In genomic region chr4:126303877-126304276, GRCm38 (mm10) we compare ENCODE assay signal across 20 mouse cellular contexts. TPM values are rescaled to one million over a fixed set of nuclear protein-coding genes. Genes with fewer than 3 reads are reported as not detected.
A peak's percentile ranks its signal among the peaks of the same experiment; 100 is the strongest.
DNase-seq lines count a peak whose midpoint lies in the region; ATAC-seq and TF ChIP-seq lines count a peak whose summit lies in the region.
"Had no signal": no experiment of that assay in that cellular context is flagged by ENCODE, and none has a peak within 500 bp of the region (broad histone marks: within the 10 kb centered on the region; RNA-seq: fewer than 3 reads in every experiment).

No protein-coding gene starts in this region.

- dilution Hi-C loops in CH12.LX (cut with MboI; ENCODE audit: extremely low pct_ligation_motif_present, extremely low pct_unique_long_range_greater_than_20kb, low sequenced_read_pairs) = no loop called here

- no peak for ATAC-seq in cerebellum, adult (ENCODE audit: insufficient number of reproducible peaks, low FRiP score, low TSS enrichment)
- 0 out of 2 replicates have a peak, but pooled peaks have one; percentile 42 for ATAC-seq in megakaryocyte progenitor cell, adult 5-6 weeks (replicated peaks; ENCODE audit: poor library complexity)
- ATAC-seq: forebrain, embryonic 13.5 days had no signal

- H3K36me3 ChIP-seq in CH12.LX (replicated peaks in 1 of 2; ENCODE audit: control insufficient read depth in 1 of 2, insufficient read depth in 1 of 2, low read length in 1 of 2) = no peaks in the 10 kb centered on the region
- H3K36me3 ChIP-seq: embryonic facial prominence, embryonic 15.5 days; hindbrain, embryonic 13.5 days; limb, embryonic 13.5 days; midbrain, embryonic 12.5 days had no signal

- peak; percentile 18; the same call in 1 of the 2 replicates for TF ChIP-seq CTCF in cerebellum, adult 2 months (IDR thresholded peaks at IDR 0.05; ENCODE audit: borderline replicate concordance, insufficient read depth, low read depth, low read length)
- TF ChIP-seq CTCF in left cerebral cortex, adult 2 months (IDR thresholded peaks at IDR 0.05) = peak; percentile 44
- peak in 1 of 2 experiments; percentile 50; a peak in 2 of 4 replicates for TF ChIP-seq CTCF in CH12.LX (conservative IDR thresholded peaks at IDR 0.05 in 1 of 2, IDR thresholded peaks at IDR 0.05 in 1 of 2; ENCODE audit: low read depth in 2 of 2, low read length in 2 of 2)

- H3K9me3 ChIP-seq in CH12.LX (replicated peaks; ENCODE audit: low read length) = peaks cover 10% of the 10 kb centered on the region
- H3K9me3 ChIP-seq: embryonic facial prominence, embryonic 15.5 days; hindbrain, embryonic 13.5 days had no signal

- no peaks in the 10 kb centered on the region for H3K27me3 ChIP-seq in cerebellum, adult 2 months (ENCODE audit: control insufficient read depth, insufficient read depth, low read length)
- peaks cover 36% of the 10 kb centered on the region for H3K27me3 ChIP-seq in CH12.LX (replicated peaks)

- no peak overlapping the region for H3K4me3 ChIP-seq in cerebellum, adult 2 months (replicated peaks; ENCODE audit: insufficient read depth, low read depth, low read length)
- H3K4me3 ChIP-seq in left cerebral cortex, adult 2 months = no peak overlapping the region
- no peak overlapping the region for H3K4me3 ChIP-seq in CH12.LX (replicated peaks in 1 of 3; ENCODE audit: low read depth in 2 of 3, low read length in 2 of 3, poor library complexity in 1 of 3)
- H3K4me3 ChIP-seq: embryonic facial prominence, embryonic 15.5 days; forebrain, embryonic 13.5 days; hindbrain, embryonic 13.5 days; limb, embryonic 13.5 days; midbrain, embryonic 12.5 days; myocyte had no signal

- H3K9ac ChIP-seq in CH12.LX (ENCODE audit: insufficient read depth, low read depth) = no peak overlapping the region
- H3K9ac ChIP-seq: embryonic facial prominence, embryonic 15.5 days; forebrain, embryonic 13.5 days; hindbrain, embryonic 13.5 days; limb, embryonic 13.5 days; midbrain, embryonic 12.5 days had no signal

- TF ChIP-seq POLR2A in cerebellum, adult 2 months (IDR thresholded peaks at IDR 0.05; ENCODE audit: borderline replicate concordance, insufficient read depth, low read length) = no peak
- TF ChIP-seq POLR2A in CH12.LX (IDR thresholded peaks at IDR 0.05; ENCODE audit: low read depth, low read length) = no peak

- TF ChIP-seq RAD21 in CH12.LX (IDR thresholded peaks at IDR 0.05; ENCODE audit: low read depth, low read length) = peak; percentile 5

- no peak overlapping the region for H3K4me2 ChIP-seq in CH12.LX (ENCODE audit: insufficient read depth, low read depth, poor library complexity, severe bottlenecking)
- H3K4me2 ChIP-seq: embryonic facial prominence, embryonic 15.5 days; forebrain, embryonic 13.5 days; hindbrain, embryonic 13.5 days; limb, embryonic 13.5 days; midbrain, embryonic 12.5 days had no signal

- no peaks in the 10 kb centered on the region for H3K79me2 ChIP-seq in CH12.LX (replicated peaks; ENCODE audit: control insufficient read depth, extremely low read depth, insufficient read depth, poor library complexity, severe bottlenecking)

- intact Hi-C loops in left cerebral cortex, adult 2 months (cut with DNase I) = no loop called here
- intact Hi-C loops in left cerebral cortex, postnatal 36 days (cut with DNase I) = no loop called here

- in situ Hi-C loops in CH12.LX (cut with MboI; ENCODE audit: low pct_ligation_motif_present, low pct_unique_long_range_greater_than_20kb, low sequenced_read_pairs) = loop anchor here (5.0 kb wide), 1 partner anchor 77 kb away; no protein-coding TSS in a partner anchor

- 60% methylated on average over 4 of the region's 4 CpGs for WGBS in cerebellum, adult 2 months

- no peak overlapping the region for H3K27ac ChIP-seq in cerebellum, adult 2 months (ENCODE audit: insufficient read depth, low read length)
- H3K27ac ChIP-seq in left cerebral cortex, adult 2 months = no peak overlapping the region
- no peak overlapping the region for H3K27ac ChIP-seq in CH12.LX (ENCODE audit: insufficient read depth, low read depth)
- H3K27ac ChIP-seq: embryonic facial prominence, embryonic 15.5 days; forebrain, embryonic 13.5 days; hindbrain, embryonic 13.5 days; limb, embryonic 13.5 days; midbrain, embryonic 12.5 days had no signal

- no peak for DNase-seq in cerebellum, adult 2 months
- no peak for DNase-seq in left cerebral cortex, adult 2 months (ENCODE audit: extremely low spot score in 1 of 2, low spot score in 2 of 2)
- no peak for DNase-seq in left cerebral cortex, postnatal 36 days (ENCODE audit: low spot score in 2 of 2)
- DNase-seq in CH12.LX (ENCODE audit: extremely low read depth) (no peak), MN1 (ENCODE audit: low spot score) (no peak)
- no peak for DNase-seq in right cerebral cortex, adult 18-20 months
- DNase-seq: B cell, adult 2 months; cerebellum, adult 8-10 months; heart, adult 18-20 months; kidney, adult 8-10 months; lung, postnatal 10 days; thymus, postnatal 36 days had no signal

- H3K4me1 ChIP-seq in cerebellum, adult 2 months (ENCODE audit: control insufficient read depth, insufficient read depth, low read length) = peaks cover 5% of the 10 kb centered on the region
- H3K4me1 ChIP-seq in CH12.LX (ENCODE audit: control insufficient read depth in 1 of 2, insufficient read depth in 2 of 2) = peaks cover 0 to 16% of the 10 kb centered on the region in 2 experiments; a peak in 3 of 4 replicates

- no peak for TF ChIP-seq EP300 in CH12.LX (IDR thresholded peaks at IDR 0.05; ENCODE audit: low read length)

TF ChIP-seq in CH12.LX, 34 proteins besides CTCF, POLR2A, EP300 and RAD21:
- TF ChIP-seq SMC3 (IDR thresholded peaks at IDR 0.05; ENCODE audit: low read depth, low read length) = 0 out of 2 replicates have a peak, but pooled peaks have one; percentile 21
- no peak for TF ChIP-seq GABPA (IDR thresholded peaks at IDR 0.05; ENCODE audit: insufficient replicate concordance, low read depth, low read length)
- TF ChIP-seq TBP (conservative IDR thresholded peaks at IDR 0.05; ENCODE audit: low read depth, low read length) = no peak
- TF ChIP-seq ELF1 (IDR thresholded peaks at IDR 0.05; ENCODE audit: low read depth, low read length) = no peak
- TF ChIP-seq MAZ (IDR thresholded peaks at IDR 0.05; ENCODE audit: low read depth, low read length) = no peak
- 0 out of 2 replicates have a peak, but pooled peaks have one; percentile 24 for TF ChIP-seq MYC (IDR thresholded peaks at IDR 0.05; ENCODE audit: low read depth, low read length)
- TF ChIP-seq RCOR1 (conservative IDR thresholded peaks at IDR 0.05; ENCODE audit: low read depth, low read length) = no peak

RNA-seq across cellular contexts. Expression of gene Col8a2, which starts 17.3 kb away (rescaled TPM):
- 0.93 and 2.0 TPM in 2 replicates for polyA plus RNA-seq in cerebellum, adult 2 months (2012; rRNA removed)
- 1 to 10 TPM; 1.9 to 3.0 TPM for total RNA-seq in left cerebral cortex, adult 2 months (2021)
- 1 to 10 TPM; 1.6 to 1.7 TPM for total RNA-seq in left cerebral cortex, postnatal 36 days (2021)
- not detected in 2 replicates for total RNA-seq in CH12.LX (2012; rRNA removed)
- not detected in 2 replicates for total RNA-seq in CH12.LX (2014; rRNA removed)
- polyA plus RNA-seq in CH12.LX (2012; ENCODE audit: insufficient read length, low read depth) = not detected in 2 replicates
- total RNA-seq in megakaryocyte progenitor cell, adult 5-6 weeks (2015) = not detected in 2 replicates
- not detected in 2 replicates for total RNA-seq in megakaryocyte progenitor cell, adult 5-6 weeks (2017)

RNA-seq across cellular contexts. Expression of gene Adprhl2, which starts 17.6 kb away (rescaled TPM):
- 45.8 and 49.7 TPM in 2 replicates for polyA plus RNA-seq in cerebellum, adult 2 months (2012; rRNA removed)
- total RNA-seq in left cerebral cortex, adult 2 months (2021) = 10 to 100 TPM; 29.5 to 29.9 TPM
- 10 to 100 TPM; 25.2 to 28.0 TPM for total RNA-seq in left cerebral cortex, postnatal 36 days (2021)
- total RNA-seq in CH12.LX (2012; rRNA removed) (68.5 and 74.0 TPM in 2 replicates), CH12.LX (2014; rRNA removed) (57.3 and 59.7 TPM in 2 replicates)
- polyA plus RNA-seq in CH12.LX (2012; ENCODE audit: insufficient read length, low read depth) = 52.0 and 62.4 TPM in 2 replicates
- 6.6 and 9.3 TPM in 2 replicates for total RNA-seq in megakaryocyte progenitor cell, adult 5-6 weeks (2015)
- 27.9 and 34.4 TPM in 2 replicates for total RNA-seq in megakaryocyte progenitor cell, adult 5-6 weeks (2017)

RNA-seq across cellular contexts. Expression of gene Tekt2, which starts 21.6 kb away (rescaled TPM):
- polyA plus RNA-seq in cerebellum, adult 2 months (2012; rRNA removed) = 4.1 and 4.7 TPM in 2 replicates
- 1 to 10 TPM; 1.5 to 1.6 TPM for total RNA-seq in left cerebral cortex, adult 2 months (2021)
- total RNA-seq in left cerebral cortex, postnatal 36 days (2021) = 1 to 10 TPM; 1.1 to 2.2 TPM
- 0.08 and 0.13 TPM in 2 replicates for total RNA-seq in CH12.LX (2012; rRNA removed)
- not detected in 2 replicates for total RNA-seq in CH12.LX (2014; rRNA removed)
- polyA plus RNA-seq in CH12.LX (2012; ENCODE audit: insufficient read length, low read depth) = 0.24 and 0.64 TPM in 2 replicates
- not detected in 2 replicates for total RNA-seq in megakaryocyte progenitor cell, adult 5-6 weeks (2015)
- not detected in 2 replicates for total RNA-seq in megakaryocyte progenitor cell, adult 5-6 weeks (2017)

RNA-seq across cellular contexts. Expression of gene Trappc3, which starts 41.8 kb away (rescaled TPM):
- 175 TPM in 2 replicates for polyA plus RNA-seq in cerebellum, adult 2 months (2012; rRNA removed)
- total RNA-seq in left cerebral cortex, adult 2 months (2021) = 10 to 100 TPM; 77.0 to 87.5 TPM
- total RNA-seq in left cerebral cortex, postnatal 36 days (2021) = 10 to 100 TPM; 75.7 to 90.0 TPM
- 72.7 and 81.1 TPM in 2 replicates for total RNA-seq in CH12.LX (2012; rRNA removed)
- total RNA-seq in CH12.LX (2014; rRNA removed) = 94.8 and 100 TPM in 2 replicates
- 73.0 and 74.1 TPM in 2 replicates for polyA plus RNA-seq in CH12.LX (2012; ENCODE audit: insufficient read length, low read depth)
- total RNA-seq in megakaryocyte progenitor cell, adult 5-6 weeks (2015) = 33.5 and 38.5 TPM in 2 replicates
- total RNA-seq in megakaryocyte progenitor cell, adult 5-6 weeks (2017) = 54.6 and 61.8 TPM in 2 replicates

RNA-seq across cellular contexts. Expression of gene Map7d1, which starts 47.7 kb away (rescaled TPM):
- polyA plus RNA-seq in cerebellum, adult 2 months (2012; rRNA removed) = 274 and 283 TPM in 2 replicates
- 100 to 1,000 TPM; 281 TPM for total RNA-seq in left cerebral cortex, adult 2 months (2021)
- total RNA-seq in left cerebral cortex, postnatal 36 days (2021) = 100 to 1,000 TPM; 288 TPM
- total RNA-seq in CH12.LX (2012; rRNA removed) (17.9 and 20.8 TPM in 2 replicates), CH12.LX (2014; rRNA removed) (12.5 and 12.8 TPM in 2 replicates)
- 62.2 and 72.2 TPM in 2 replicates for polyA plus RNA-seq in CH12.LX (2012; ENCODE audit: insufficient read length, low read depth)
- 18.8 and 21.1 TPM in 2 replicates for total RNA-seq in megakaryocyte progenitor cell, adult 5-6 weeks (2015)
- 35.8 and 39.6 TPM in 2 replicates for total RNA-seq in megakaryocyte progenitor cell, adult 5-6 weeks (2017)
